Mouse (Mus musculus): ENCODE data around the gene Emd.
"Not testable (repeated sequence)": the region's sequence is repeated elsewhere in the genome, so short reads cannot be mapped to it uniquely, and the experiment has no call there.

The Emd gene

GRCm38 (mm10) chrX:74254153-74254887 is at the start of gene Emd:
TSS of gene Emd (plus strand) at chrX:74254687.
- DNase-seq: peak; percentile 73 to 85

GRCm38 (mm10) chrX:74218496-74218895 is 36.0 kb upstream of the Emd start:
- no peak for DNase-seq

- DNase-seq: no peak
Observed at GRCm38 (mm10) chrX:74219449-74219848, 35.0 kb upstream of the Emd start.

GRCm38 (mm10) chrX:74220099-74220498 is 34.4 kb upstream of the Emd start:
- DNase-seq: not testable (repeated sequence)

GRCm38 (mm10) chrX:74230038-74230437 is 24.4 kb upstream of the Emd start:
- no peak for DNase-seq

- DNase-seq: no peak
Observed at GRCm38 (mm10) chrX:74233196-74233595, 21.3 kb upstream of the Emd start.

GRCm38 (mm10) chrX:74240332-74240731 is 14.2 kb upstream of the Emd start:
- no peak for DNase-seq

- DNase-seq: no peak
Observed at GRCm38 (mm10) chrX:74243396-74243795, 11.1 kb upstream of the Emd start.

GRCm38 (mm10) chrX:74243807-74244206 is 10.7 kb upstream of the Emd start:
- peak; percentile 72 to 86 for DNase-seq

GRCm38 (mm10) chrX:74244614-74245083 is 9.8 kb upstream of the Emd start:
- DNase-seq: peak; percentile 61 to 75

GRCm38 (mm10) chrX:74245107-74245506 is 9.4 kb upstream of the Emd start:
- no peak for DNase-seq

- DNase-seq: peak; percentile 69 to 81
Observed at GRCm38 (mm10) chrX:74245687-74246086, 8.8 kb upstream of the Emd start.

- DNase-seq: peak; percentile 79 to 89
Observed at GRCm38 (mm10) chrX:74246213-74246681, 8.2 kb upstream of the Emd start.

- no peak for DNase-seq
Observed at GRCm38 (mm10) chrX:74246693-74247092, 7.8 kb upstream of the Emd start.

- DNase-seq: peak; percentile 67 to 70
Observed at GRCm38 (mm10) chrX:74248651-74249050, 5.8 kb upstream of the Emd start.

- DNase-seq: peak; percentile 58 to 71
Observed at GRCm38 (mm10) chrX:74249615-74250014, 4.9 kb upstream of the Emd start, which contains the start of gene Flna. TSS of gene Flna (minus strand) at chrX:74249820.

GRCm38 (mm10) chrX:74254888-74255565 is 540 bp downstream of the Emd start:
- no peak for DNase-seq

- no peak for DNase-seq
Observed at GRCm38 (mm10) chrX:74257746-74258145, 3.3 kb downstream of the Emd start.

- no peak for DNase-seq
Observed at GRCm38 (mm10) chrX:74269736-74270061, 15.2 kb downstream of the Emd start.

- DNase-seq: peak; percentile 80 to 92
Observed at GRCm38 (mm10) chrX:74270062-74270901, 15.8 kb downstream of the Emd start, which contains the start of gene Rpl10. TSS of gene Rpl10 (plus strand) at chrX:74270812.

- DNase-seq: peak in 1 of 2 experiments; percentile 26
Observed at GRCm38 (mm10) chrX:74270902-74271551, 16.5 kb downstream of the Emd start.

All from thymus, postnatal 36 days (tissue).